Mouse (Mus musculus) midbrain, embryonic 13.5 days (tissue): ENCODE results near the gene Rpp40. TPM values are rescaled to one million over a fixed set of nuclear protein-coding genes. Genes with fewer than 3 reads are reported as not detected.

ENCODE experiments used
- ATAC-seq: fragments of 200-750 bp; cut with Nextera tagmentation; 2 replicates; pipeline ENCODE4 v1.8.0; 2017; ENCODE audit warnings: mild to moderate bottlenecking, moderate TSS enrichment, moderate library complexity
- H3K27ac ChIP-seq: fragments of 300-500 bp; sonication (generic); 2 replicates; pipeline ENCODE4 v1.5.1; 2015; ENCODE audit warnings: inconsistent platforms, mild to moderate bottlenecking, moderate library complexity
- H3K27me3 ChIP-seq: fragments of 300-500 bp; sonication (generic); 2 replicates; pipeline ENCODE4 v1.6.1; 2015; ENCODE audit warnings: mild to moderate bottlenecking, inconsistent platforms
- H3K36me3 ChIP-seq: fragments of 300-500 bp; sonication (generic); 2 replicates; pipeline ENCODE4 v1.6.1; 2015; ENCODE audit warnings: mild to moderate bottlenecking, inconsistent platforms
- H3K4me1 ChIP-seq: fragments of 300-500 bp; sonication (generic); replicated peaks from 2 replicates; pipeline ENCODE4 v1.6.1; 2015; ENCODE audit warnings: inconsistent platforms
- H3K4me2 ChIP-seq: fragments of 300-500 bp; sonication (generic); replicated peaks from 2 replicates; pipeline ENCODE4 v1.6.1; 2015; ENCODE audit warnings: moderate library complexity, mild to moderate bottlenecking, inconsistent platforms
- H3K4me3 ChIP-seq: fragments of 300-500 bp; sonication (generic); replicated peaks from 2 replicates; pipeline ENCODE4 v1.5.1; 2015; ENCODE audit warnings: mild to moderate bottlenecking, inconsistent platforms
- H3K9ac ChIP-seq: fragments of 300-500 bp; sonication (generic); replicated peaks from 2 replicates; pipeline ENCODE4 v1.6.1; 2015; ENCODE audit warnings: mild to moderate bottlenecking, inconsistent platforms
- H3K9me3 ChIP-seq: fragments of 300-500 bp; sonication (generic); 2 replicates; pipeline ENCODE4 v1.6.1; 2016; ENCODE audit warnings: mild to moderate bottlenecking, inconsistent platforms
- WGBS: fragments of 180-500 bp; shearing (Covaris S2); methylation state at CpG from one replicate; pipeline ENCODE4 v1.1.7; 2015; 5-methylcytosine and 5-hydroxymethylcytosine counted together
- polyA plus RNA-seq: library from polyadenylated mRNA; unstranded; fragments of >200 nt; fragmentation: Nextera tagmentation; extraction: Ambion mirVana; gene quantifications from 2 replicates; pipeline ENCODE4 v1.2.1, GENCODE M21; 2015

Rpp40 gene
- polyA plus RNA-seq, 1 experiment from 2014 or later: 8.8 TPM

DNA sequence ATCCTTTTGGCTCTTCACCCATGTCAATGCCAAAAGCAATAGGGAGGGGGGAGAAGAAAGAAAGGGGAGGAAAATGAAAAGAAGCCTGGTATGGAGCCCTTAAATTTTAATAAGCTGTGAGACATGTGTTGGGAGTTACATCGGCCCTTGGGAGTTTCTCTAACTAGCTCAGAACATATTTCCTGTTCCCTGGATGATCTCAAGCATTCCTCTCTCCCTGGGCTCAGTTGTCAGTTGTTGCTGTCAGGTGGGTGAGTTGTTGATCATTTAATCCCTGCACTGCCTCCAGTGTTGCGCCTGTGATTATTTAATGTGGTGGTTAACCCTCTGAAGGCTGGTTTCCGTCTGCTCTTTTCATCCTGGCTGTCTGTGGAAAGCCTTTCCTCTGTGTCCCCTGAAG lies 60.9 kb downstream of the Rpp40 start:
- H3K4me3 ChIP-seq: no peak overlapping the region
- no peaks in the 10 kb centered on the region for H3K9me3 ChIP-seq
- ATAC-seq: no peak
- H3K36me3 ChIP-seq: no peaks in the 10 kb centered on the region
- peaks cover 11% of the 10 kb centered on the region; the same call in 1 of the 2 replicates for H3K4me1 ChIP-seq
- 67% methylated on average over 3 of the region's 3 CpGs for WGBS
- no peak overlapping the region for H3K27ac ChIP-seq
- H3K4me2 ChIP-seq: no peak overlapping the region
- no peak overlapping the region for H3K9ac ChIP-seq
- H3K27me3 ChIP-seq: no peaks in the 10 kb centered on the region

Other genes starting within 250 kb of the Rpp40 start
- gene Cdyl, start 246.5 kb downstream of the Rpp40 start, polyA plus RNA-seq: 3.5 and 5.3 TPM in 2 replicates
- gene Ppp1r3g, start 52.5 kb upstream of the Rpp40 start, polyA plus RNA-seq: 0.47 and 0.66 TPM in 2 replicates
- 29.5 and 31.7 TPM in 2 replicates for gene Fars2, start 211.1 kb upstream of the Rpp40 start, polyA plus RNA-seq
- gene Lyrm4, start 211.2 kb upstream of the Rpp40 start, polyA plus RNA-seq: 33.4 and 35.3 TPM in 2 replicates